Comparison of ENCODE assay signal across 21 mouse cellular contexts in the genomic region with DNA sequence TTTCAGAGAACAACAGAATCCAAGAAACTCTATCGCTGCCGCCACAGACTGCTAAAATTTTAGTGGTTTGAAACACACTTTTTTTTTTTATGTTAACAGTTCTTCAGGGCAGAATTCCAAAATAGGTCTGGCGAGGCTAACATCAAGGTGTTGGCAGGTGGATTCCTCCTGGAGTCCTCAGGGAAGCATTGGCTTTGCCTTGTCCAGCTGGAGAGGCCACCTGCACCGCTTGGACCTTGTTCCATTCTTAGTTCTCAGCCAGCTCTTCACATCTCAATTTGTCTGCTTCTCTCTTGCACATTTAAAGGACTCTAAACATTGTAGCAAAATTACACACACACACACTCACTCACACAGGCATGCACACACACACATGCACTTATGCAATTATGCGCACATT.
DNase-seq lines count a peak whose midpoint lies in the region; ATAC-seq lines count a peak whose summit lies in the region.
"Had no signal": no experiment of that assay in that cellular context is flagged by ENCODE, and none has a peak within 500 bp of the region (broad histone marks: within the 10 kb centered on the region; RNA-seq: fewer than 3 reads in every experiment).

No protein-coding gene starts in this region.

- no peaks in the 10 kb centered on the region for H3K36me3 ChIP-seq in forebrain, embryonic 15.5 days
- H3K36me3 ChIP-seq in forebrain, embryonic 11.5 days (ENCODE audit: control insufficient read depth, insufficient read depth, low read length) = no peaks in the 10 kb centered on the region
- H3K36me3 ChIP-seq: embryonic facial prominence, embryonic 13.5 days; heart, embryonic 10.5 days; heart, embryonic 15.5 days; hindbrain, embryonic 12.5 days had no signal

- no peak overlapping the region for H3K4me2 ChIP-seq in forebrain, embryonic 15.5 days (replicated peaks)
- H3K4me2 ChIP-seq in forebrain, embryonic 11.5 days (ENCODE audit: low read depth, low read length, severe bottlenecking) = no peak overlapping the region
- H3K4me2 ChIP-seq: embryonic facial prominence, embryonic 13.5 days; forebrain, embryonic 13.5 days; heart, embryonic 15.5 days; hindbrain, embryonic 12.5 days had no signal

- no peaks in the 10 kb centered on the region for H3K27me3 ChIP-seq in forebrain, embryonic 15.5 days
- no peaks in the 10 kb centered on the region for H3K27me3 ChIP-seq in forebrain, embryonic 11.5 days (ENCODE audit: control insufficient read depth, insufficient read depth, low read length)
- H3K27me3 ChIP-seq: embryonic facial prominence, embryonic 13.5 days; forebrain, embryonic 13.5 days; heart, embryonic 15.5 days; hindbrain, embryonic 12.5 days had no signal

- 75% methylated on average over 5 of the region's 5 CpGs for WGBS in forebrain, embryonic 15.5 days
- 88% methylated on average over 5 of the region's 5 CpGs for WGBS in forebrain, embryonic 11.5 days

- peak overlapping the region; percentile 23; the same call in 1 of the 2 replicates for H3K27ac ChIP-seq in forebrain, embryonic 15.5 days (replicated peaks)
- H3K27ac ChIP-seq in forebrain, embryonic 11.5 days (ENCODE audit: low read depth, low read length) = no peak overlapping the region
- H3K27ac ChIP-seq: embryonic facial prominence, embryonic 13.5 days; forebrain, embryonic 13.5 days; heart, embryonic 10.5 days; heart, embryonic 15.5 days; hindbrain, embryonic 12.5 days had no signal

- DNase-seq in forebrain, embryonic 11.5 days (ENCODE audit: low spot score) = no peak
- DNase-seq in cerebellum, adult 18-20 months = peak; percentile 63
- peak; percentile 76 for DNase-seq in cerebellum, adult 9-11 months
- peak; percentile 65 to 72 for DNase-seq in cerebellum, postnatal 36 days
- DNase-seq in heart, postnatal 14 days = no peak
- no peak for DNase-seq in thymus, postnatal 10 days (ENCODE audit: low spot score in 2 of 2)
- no peak for DNase-seq in heart, postnatal 25 days (ENCODE audit: low spot score)
- DNase-seq: adrenal gland, postnatal 10 days; gastrocnemius, postnatal 10 days; heart, adult 18-20 months; heart, postnatal 4 days; kidney, adult 9 months had no signal

- H3K4me1 ChIP-seq in forebrain, embryonic 15.5 days = no peaks in the 10 kb centered on the region
- H3K4me1 ChIP-seq in forebrain, embryonic 11.5 days (replicated peaks; ENCODE audit: control insufficient read depth, insufficient read depth, low read length) = no peaks in the 10 kb centered on the region
- H3K4me1 ChIP-seq: embryonic facial prominence, embryonic 13.5 days; forebrain, embryonic 13.5 days; heart, embryonic 10.5 days; heart, embryonic 15.5 days; hindbrain, embryonic 12.5 days had no signal

- no peak overlapping the region for H3K4me3 ChIP-seq in forebrain, embryonic 15.5 days
- no peak overlapping the region for H3K4me3 ChIP-seq in forebrain, embryonic 11.5 days (ENCODE audit: low read depth, low read length)
- H3K4me3 ChIP-seq: embryonic facial prominence, embryonic 13.5 days; forebrain, embryonic 13.5 days; heart, embryonic 10.5 days; heart, embryonic 15.5 days; hindbrain, embryonic 12.5 days had no signal

- no peak for ATAC-seq in forebrain, embryonic 15.5 days (replicated peaks)
- no peak for ATAC-seq in forebrain, embryonic 11.5 days (replicated peaks; ENCODE audit: low FRiP score)
- ATAC-seq: forebrain, embryonic 13.5 days; hindbrain, embryonic 16.5 days; inflammation-experienced regulatory T-cells, adult 6 months; intestine, postnatal 0 days had no signal

- no peak overlapping the region for H3K9ac ChIP-seq in forebrain, embryonic 15.5 days (replicated peaks)
- H3K9ac ChIP-seq in forebrain, embryonic 11.5 days (ENCODE audit: low read length) = no peak overlapping the region
- H3K9ac ChIP-seq: embryonic facial prominence, embryonic 13.5 days; forebrain, embryonic 13.5 days; heart, embryonic 15.5 days; hindbrain, embryonic 12.5 days had no signal

- intact Hi-C loops in heart, postnatal 14 days (cut with DNase I) = no loop called here
- intact Hi-C loops in heart, postnatal 25 days (cut with DNase I) = no loop called here

- no peaks in the 10 kb centered on the region for H3K9me3 ChIP-seq in forebrain, embryonic 15.5 days
- no peaks in the 10 kb centered on the region for H3K9me3 ChIP-seq in forebrain, embryonic 11.5 days (ENCODE audit: control insufficient read depth, low read length)
- H3K9me3 ChIP-seq: embryonic facial prominence, embryonic 13.5 days; forebrain, embryonic 13.5 days; heart, embryonic 10.5 days; heart, embryonic 15.5 days; hindbrain, embryonic 12.5 days had no signal

Comparison
In these comparisons a context has a peak if more than half of its experiments do, and no peak if none do; other contexts are left out.
1. DNase-seq: peak in cerebellum, adult 18-20 months (2 of 2), cerebellum, adult 9-11 months (single experiment) and cerebellum, postnatal 36 days (2 of 2); none in forebrain, embryonic 11.5 days (single experiment), heart, postnatal 14 days (0 of 2), thymus, postnatal 10 days (0 of 2) and heart, postnatal 25 days (single experiment).